Mouse (Mus musculus): Measurements from ENCODE around the gene Tmem240.
"Not testable (repeated sequence)": the region's sequence is repeated elsewhere in the genome, so short reads cannot be mapped to it uniquely, and the experiment has no call there.

Tmem240 gene

DNA sequence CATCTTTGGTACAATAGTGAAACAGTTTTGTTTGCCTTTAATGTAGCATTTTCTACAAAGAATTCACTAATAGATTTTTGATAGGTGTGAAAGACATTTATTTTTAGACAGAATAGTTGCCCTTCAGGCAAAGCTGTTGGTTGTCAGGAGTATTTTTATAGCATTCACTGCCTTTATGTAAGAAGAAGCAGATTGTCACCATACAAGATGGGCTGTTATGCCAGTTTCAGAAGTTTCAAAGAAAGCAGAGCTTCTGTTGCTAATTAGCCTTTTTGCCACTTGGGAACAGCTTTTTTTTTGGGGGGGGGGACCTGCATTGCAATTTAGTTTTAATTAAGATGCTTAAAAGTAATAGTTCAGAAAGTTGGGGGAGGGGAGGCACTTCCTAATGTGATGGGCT, 25.6 kb upstream of the Tmem240 start:
- POLR2A ChIA-PET: interaction anchor here in 3 of 4 experiments (0.6 to 3.4 kb wide), 13 partner anchors 8 to 290 kb away, joined by 3 to 14 read pairs (median 4); no protein-coding TSS in a partner anchor
- CTCF ChIA-PET: interaction anchor here (0.6 to 1.2 kb wide), 4 partner anchors 9 to 228 kb away, joined by 3 to 13 read pairs (median 3); no protein-coding TSS in a partner anchor

DNA sequence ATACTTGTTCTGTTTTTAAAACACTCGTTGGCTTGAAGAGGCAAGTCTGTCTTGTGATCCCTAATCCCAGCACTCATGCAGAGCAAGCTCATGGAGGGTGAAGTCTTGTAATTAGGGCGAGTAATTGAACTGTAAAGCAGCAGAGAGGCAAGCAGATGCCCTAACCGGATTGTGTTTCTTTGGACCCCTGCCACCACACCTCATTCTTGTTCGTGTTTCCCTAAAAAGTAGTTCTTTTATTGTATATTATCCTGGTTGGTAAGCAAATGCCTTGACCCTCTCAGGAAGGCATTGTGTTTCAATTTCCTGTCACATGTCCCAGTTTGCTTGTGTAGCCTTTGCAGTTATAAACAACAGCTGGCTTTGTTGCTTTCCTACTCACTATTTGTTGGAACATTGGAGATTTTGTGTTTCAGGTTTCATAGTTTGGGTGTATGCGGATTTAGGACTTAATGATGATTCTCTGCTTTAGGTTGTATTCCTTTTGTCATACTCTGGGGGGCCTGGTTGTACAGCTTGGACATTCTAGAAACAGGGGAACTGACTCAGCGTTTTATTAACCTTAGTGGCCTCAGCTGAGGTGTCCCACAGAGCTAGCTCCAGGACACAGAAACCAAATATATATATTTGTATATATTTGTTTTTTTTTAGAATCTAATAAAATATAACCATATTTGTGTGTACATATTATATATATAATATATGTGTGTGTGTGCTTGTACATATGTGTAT, 23.9 kb upstream of the Tmem240 start:
- ChIA-PET CTCF (interaction anchor here in 3 of 4 experiments (1.0 kb wide), 4 partner anchors 10 to 11 kb away, joined by 3 to 4 read pairs (median 3); no protein-coding TSS in a partner anchor), POLR2A (interaction anchor here in 3 of 4 experiments (0.6 to 3.4 kb wide), 19 partner anchors 8 to 350 kb away, joined by 3 to 14 read pairs (median 5); partner anchors contain the start of genes Atad3a (in 1 of the 3), Mib2 (in 1 of the 3), Mmp23 (in 1 of the 3) and Prkcz (in 1 of the 3))

DNA sequence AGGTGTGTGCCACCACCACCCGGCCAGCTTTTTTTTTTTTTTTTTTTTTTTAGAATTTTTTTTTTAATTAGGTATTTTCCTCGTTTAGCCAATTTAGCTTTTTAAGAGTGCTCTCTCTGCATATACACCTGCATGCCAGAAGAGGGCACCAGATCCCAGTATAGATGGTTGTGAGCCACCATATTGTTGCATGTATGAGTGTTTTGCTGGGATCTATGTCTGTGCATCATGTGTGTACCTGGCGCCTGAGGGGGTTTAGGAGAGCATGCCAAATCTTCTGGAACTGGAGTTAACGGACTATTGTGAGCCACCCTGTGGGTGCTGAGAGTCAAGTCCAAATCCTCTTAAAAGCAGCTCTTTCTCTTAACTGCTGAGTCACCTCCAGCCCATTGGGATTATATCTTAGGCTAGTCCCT, 12.9 kb upstream of the Tmem240 start:
- POLR2A ChIA-PET: interaction anchor here (0.6 to 2.6 kb wide), 42 partner anchors 8 to 652 kb away, joined by 3 to 14 read pairs (median 4); partner anchors contain the start of genes Ssu72 (in 2 of the 4), Mib2 (in 1 of the 4), Slc35e2 (in 1 of the 4) and Tmem88b (in 1 of the 4)
- CTCF ChIA-PET: interaction anchor here (0.5 to 2.3 kb wide), 33 partner anchors 8 to 1508 kb away, joined by 3 to 14 read pairs (median 4); partner anchors contain the start of genes Atad3a (in 2 of the 4), Mib2 (in 1 of the 4) and Mxra8 (in 1 of the 4)

DNA sequence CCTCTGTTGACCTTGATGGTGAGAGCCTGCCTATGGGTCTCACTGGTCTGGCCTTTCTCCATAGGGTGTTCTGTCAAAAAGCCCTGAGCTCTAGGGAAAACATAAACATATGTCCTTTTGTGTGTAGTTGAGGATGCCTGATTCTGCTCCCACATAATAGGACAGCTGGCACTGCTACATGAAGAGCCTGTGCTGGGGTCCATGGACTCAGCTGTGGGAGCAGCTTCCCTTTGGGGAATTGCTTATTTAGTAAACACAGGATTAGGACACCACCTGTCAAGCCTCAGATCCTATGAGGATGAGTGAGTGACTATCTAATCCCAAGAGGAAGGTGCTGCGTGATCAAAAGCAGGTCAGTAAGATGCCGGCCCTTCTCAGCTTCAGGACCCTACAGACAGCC, 6.6 kb upstream of the Tmem240 start:
- POLR2A ChIA-PET: interaction anchor here in 3 of 4 experiments (0.6 to 2.5 kb wide), 10 partner anchors 11 to 156 kb away, joined by 3 to 12 read pairs (median 4); no protein-coding TSS in a partner anchor
- CTCF ChIA-PET: no interaction called here

DNA sequence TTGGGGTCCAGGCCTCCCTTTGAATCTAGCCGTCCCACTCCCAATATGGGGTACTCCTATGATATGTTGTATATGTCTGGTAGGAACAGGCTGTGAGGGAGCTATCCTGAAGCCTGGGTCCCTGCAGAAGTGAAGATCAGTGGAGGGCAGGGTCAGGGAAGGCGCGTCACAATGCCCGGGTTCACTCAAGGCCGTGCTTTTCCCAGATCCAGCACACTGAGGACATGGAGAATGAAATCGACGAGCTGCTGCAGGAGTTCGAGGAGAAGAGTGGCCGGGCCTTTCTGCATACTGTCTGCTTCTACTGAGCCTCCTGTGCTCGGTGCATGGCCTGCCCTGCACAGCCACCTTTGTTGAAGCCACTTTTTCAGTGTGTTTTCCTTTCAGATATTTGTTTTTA, 1.3 kb upstream of the Tmem240 start:
- ChIA-PET CTCF (interaction anchor here in 1 of 4 experiments (0.6 to 0.9 kb wide), 2 partner anchors 125 to 171 kb away, joined by 3 read pairs; no protein-coding TSS in a partner anchor), POLR2A (interaction anchor here (0.9 to 1.8 kb wide), 9 partner anchors 10 to 64 kb away, joined by 3 to 9 read pairs (median 4); partner anchors contain the start of genes Mib2 (in 1 of the 4) and Ssu72 (in 1 of the 4))

DNA sequence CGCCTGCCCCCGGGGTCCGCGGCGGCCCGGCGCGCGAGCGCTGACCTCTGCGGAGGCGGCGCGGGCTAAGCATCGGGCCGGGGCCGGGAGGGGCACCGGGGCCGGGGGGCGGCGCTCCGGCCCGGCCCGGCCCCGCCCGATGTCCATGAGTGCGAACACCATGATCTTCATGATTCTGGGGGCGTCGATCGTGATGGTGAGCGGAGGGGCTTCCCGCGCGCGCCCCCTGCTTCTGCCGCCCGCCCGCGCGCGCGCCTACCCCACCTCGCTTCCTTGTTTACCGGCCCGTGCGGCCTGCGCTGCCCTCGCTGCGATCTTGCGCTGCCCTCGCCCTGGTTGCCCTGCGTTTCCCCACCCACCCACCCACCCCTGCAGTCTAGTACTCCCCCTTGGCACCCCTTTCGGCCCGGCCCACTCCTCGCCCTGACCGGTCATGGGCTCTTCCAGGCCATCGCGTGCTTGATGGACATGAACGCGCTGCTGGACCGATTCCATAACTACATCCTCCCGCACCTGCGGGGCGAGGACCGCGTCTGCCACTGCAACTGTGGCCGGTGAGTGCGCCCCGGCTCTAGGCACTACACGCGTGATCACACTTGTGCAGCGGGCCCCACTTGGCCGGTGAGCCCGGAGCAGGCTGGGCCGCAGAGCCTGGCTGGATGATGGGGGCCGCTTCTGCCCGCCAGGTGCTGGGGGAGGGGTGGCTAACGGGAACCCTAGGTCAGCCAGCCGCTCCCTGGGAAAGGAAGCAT, 527 bp downstream of the Tmem240 start:
- ChIA-PET POLR2A (interaction anchor here in 2 of 4 experiments (1.0 to 1.2 kb wide), 2 partner anchors 13 to 24 kb away, joined by 3 read pairs; no protein-coding TSS in a partner anchor), CTCF (no interaction called here)

DNA sequence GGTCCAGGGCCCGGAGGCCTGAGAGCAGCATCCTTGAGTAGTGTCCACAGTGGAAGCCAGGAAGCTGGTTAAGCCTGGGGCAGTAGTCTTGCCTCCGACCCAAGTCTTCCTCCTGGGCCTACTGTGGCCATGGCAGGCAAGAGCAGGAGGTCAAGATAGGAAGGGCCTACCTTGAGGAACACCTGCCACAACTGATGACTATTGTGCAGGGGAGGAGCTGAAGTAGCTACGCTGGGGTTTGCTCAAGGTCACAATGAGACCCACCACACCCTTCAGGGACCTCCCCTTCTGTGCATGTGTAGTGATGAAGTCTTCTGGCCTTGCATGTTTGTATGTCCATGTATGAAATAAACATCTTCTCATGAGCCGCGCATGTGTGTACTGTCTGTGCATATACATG, 1.2 kb downstream of the Tmem240 start:
- CTCF ChIA-PET: no interaction called here
- POLR2A ChIA-PET: interaction anchor here in 2 of 4 experiments (0.6 to 1.2 kb wide), 4 partner anchors 14 to 253 kb away, joined by 3 read pairs; no protein-coding TSS in a partner anchor

DNA sequence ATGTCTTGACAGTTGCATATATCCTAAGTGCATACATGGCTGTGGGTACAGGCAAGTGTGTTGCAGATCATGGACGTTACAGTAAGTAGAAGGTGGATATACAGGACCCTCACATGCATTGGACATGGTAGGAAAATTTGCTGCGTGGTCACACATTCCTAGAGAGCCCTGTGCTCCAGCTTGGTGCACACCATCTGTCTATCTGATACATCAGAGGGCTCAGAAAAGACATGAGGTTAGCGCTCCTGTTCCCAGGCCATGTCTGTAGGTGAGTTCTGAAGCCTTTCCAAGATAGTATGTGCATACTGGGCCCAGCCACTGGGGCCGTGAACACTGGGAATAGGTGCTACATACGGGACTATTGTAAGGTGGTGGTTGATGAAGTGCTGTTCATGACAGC, 1.8 kb downstream of the Tmem240 start:
- POLR2A ChIA-PET: interaction anchor here in 2 of 4 experiments (0.6 to 1.2 kb wide), 4 partner anchors 14 to 254 kb away, joined by 3 read pairs; no protein-coding TSS in a partner anchor
- CTCF ChIA-PET: no interaction called here

DNA sequence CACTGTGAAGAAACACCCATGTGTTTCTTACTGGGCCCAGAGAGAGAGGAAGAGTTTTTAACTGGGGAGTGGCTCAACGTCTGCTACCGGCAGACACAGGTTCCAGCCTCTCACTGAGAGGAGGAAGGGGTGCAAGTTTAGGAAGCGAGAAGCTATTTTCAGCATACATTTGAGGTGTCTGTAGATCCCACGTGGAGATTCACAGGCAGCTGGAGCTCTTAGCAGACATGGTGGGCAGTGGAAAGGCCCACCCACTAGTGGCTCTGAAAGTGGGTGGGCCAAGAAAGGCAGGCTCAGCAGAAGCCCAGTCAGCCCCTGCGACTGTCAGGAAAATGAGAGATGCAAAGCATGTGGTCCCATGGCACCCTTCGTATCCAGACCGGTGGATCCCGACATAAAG, 3.7 kb downstream of the Tmem240 start:
- ChIA-PET CTCF (interaction anchor here in 1 of 4 experiments (0.9 kb wide), 1 partner anchor 96 kb away, joined by 3 read pairs; no protein-coding TSS in a partner anchor), POLR2A (interaction anchor here in 3 of 4 experiments (0.5 to 1.8 kb wide), 15 partner anchors 9 to 629 kb away, joined by 3 to 9 read pairs (median 3); partner anchors contain the start of genes Atad3a (in 1 of the 3) and Ccnl2 (in 1 of the 3))

DNA sequence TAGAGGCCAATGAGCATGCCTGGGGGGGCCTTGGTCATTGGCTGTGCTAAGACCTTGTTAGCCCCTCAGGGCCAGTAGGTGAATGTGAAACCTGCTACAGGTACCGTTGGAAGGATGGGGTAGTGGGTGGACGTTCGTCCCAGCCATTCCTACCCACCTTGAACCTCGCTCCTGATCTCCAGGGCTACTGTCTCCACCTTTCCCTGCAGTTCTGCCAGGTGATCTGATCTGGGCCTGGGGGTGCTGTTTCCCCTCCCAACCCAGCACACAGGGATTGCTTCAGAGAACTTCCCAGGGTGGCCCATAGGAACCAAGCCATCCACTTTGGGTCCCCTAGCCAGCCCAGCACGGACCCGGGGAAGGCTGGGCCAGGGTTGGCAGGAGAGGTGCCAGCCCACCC, 4.6 kb downstream of the Tmem240 start:
- POLR2A ChIA-PET: interaction anchor here in 2 of 4 experiments (0.6 to 1.8 kb wide), 6 partner anchors 9 to 204 kb away, joined by 3 to 9 read pairs (median 4); partner anchors contain the start of genes Atad3a (in 1 of the 2) and Ube2j2 (in 1 of the 2)
- CTCF ChIA-PET: no interaction called here

DNA sequence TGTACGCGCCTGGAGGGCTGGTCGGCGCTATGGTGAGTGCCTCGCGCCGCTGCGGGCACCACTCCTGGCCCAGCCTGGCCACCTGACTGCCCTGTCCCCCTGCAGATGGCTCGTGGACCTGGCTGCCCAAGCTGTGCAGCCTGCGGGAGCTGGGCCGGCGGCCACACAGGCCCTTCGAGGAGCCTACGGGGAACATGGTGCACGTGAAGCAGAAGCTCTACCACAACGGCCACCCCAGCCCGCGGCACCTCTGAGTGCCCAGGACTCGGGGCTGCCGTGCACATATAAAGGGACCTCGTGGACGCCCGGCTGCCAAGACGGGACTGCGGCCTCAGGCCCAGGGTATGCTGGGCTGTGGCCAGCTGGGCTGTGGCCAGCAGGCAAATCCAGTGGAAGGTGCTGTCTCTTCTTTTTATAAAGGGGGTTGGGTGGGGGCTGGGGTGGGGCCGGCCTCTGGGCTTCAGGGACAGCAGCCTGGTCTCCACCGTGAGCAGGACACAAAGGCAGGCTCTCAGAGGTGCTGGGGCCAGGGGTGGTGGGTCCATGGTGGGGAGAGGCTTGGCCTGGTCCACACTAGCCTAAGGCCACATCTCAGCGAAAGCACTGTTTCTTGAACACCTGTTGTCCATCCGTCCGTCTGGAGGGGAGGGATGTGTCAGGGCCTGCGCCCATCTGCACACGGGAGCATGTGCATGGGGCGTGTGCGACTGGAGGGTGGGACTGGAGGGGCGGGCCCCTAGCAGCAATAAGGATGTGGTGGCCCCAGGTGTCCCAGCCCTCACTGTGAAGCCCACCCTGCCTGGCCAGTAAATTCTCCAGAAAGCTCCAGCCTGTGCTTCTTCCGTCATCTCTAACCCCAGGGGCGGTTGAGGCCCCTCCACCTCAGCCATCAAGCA, 5.4 kb downstream of the Tmem240 start:
- ChIA-PET POLR2A (interaction anchor here in 2 of 4 experiments (0.6 to 1.6 kb wide), 5 partner anchors 18 to 204 kb away, joined by 3 to 6 read pairs (median 3); partner anchors contain the start of genes Atad3a (in 1 of the 2) and Ube2j2 (in 1 of the 2)), CTCF (no interaction called here)

DNA sequence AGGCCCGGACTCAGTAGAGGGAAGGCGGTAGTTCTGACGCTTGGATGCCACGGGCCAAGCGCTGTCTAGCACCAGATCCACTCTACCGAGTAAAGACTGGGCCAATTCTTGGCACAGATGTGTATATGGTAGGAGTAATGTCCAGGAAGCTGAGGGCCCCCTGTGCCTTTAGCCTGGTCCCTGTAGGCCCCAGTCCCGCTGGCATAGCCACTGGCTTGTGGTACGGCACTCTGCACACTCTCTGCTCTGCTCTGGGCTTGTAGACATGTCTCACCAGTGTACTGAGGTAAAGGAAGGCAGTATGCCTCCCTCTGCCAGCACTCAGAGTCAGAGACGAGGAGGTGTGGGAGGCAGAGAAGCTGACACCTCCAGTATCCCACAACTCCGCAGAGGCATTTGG, 6.1 kb downstream of the Tmem240 start:
- CTCF ChIA-PET: not testable (repeated sequence)

DNA sequence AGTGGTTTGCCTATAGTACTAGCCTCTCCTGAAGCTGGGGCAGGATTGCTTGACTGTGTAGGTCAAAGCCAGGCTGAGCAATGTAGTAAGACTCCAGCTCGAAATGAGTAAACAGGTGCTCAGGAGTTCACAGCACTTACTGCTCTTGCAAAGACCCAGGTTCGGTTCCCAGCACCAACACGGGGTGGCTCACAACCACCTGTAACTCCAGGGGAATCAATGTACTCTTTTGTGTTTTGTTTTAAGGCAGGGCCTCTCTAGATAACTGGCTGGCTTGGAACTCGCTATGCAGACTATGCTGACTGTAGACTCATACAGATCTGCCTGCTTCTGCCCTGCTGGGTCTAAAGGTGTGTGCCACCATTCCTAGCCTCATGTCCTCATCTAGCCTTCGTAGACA, 8.1 kb downstream of the Tmem240 start:
- CTCF ChIA-PET: no interaction called here
- POLR2A ChIA-PET: interaction anchor here in 2 of 4 experiments (1.2 to 2.1 kb wide), 2 partner anchors 9 to 17 kb away, joined by 3 to 5 read pairs; no protein-coding TSS in a partner anchor

More for the DNA sequence above, 6.1 kb downstream of the Tmem240 start:
- POLR2A ChIA-PET: interaction anchor here in 1 of 4 experiments (1.2 to 1.5 kb wide), 3 partner anchors 11 to 71 kb away, joined by 3 to 4 read pairs (median 4); no protein-coding TSS in a partner anchor

DNA sequence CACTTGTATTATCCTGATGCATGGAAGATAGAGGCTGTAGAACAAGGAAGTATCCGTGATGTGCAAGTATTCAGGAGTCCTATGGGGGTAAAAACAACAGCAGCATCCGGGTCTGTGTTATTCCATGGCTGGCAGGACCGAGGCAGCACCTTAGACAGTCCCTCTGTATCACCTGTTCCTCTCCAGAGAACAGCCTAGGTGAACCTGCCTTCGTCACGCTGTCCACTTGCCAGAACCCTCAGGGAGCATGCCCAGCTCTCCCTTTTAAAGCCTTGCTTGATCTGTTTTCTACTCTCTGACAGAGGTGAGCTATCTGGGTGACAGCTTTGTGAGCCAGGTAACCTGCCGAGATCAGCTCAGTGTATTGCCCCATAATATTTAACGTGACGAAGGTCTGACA, 9.9 kb downstream of the Tmem240 start:
- POLR2A ChIA-PET: interaction anchor here in 2 of 4 experiments (0.7 to 1.3 kb wide), 4 partner anchors 11 to 36 kb away, joined by 3 read pairs; no protein-coding TSS in a partner anchor
- CTCF ChIA-PET: no interaction called here

DNA sequence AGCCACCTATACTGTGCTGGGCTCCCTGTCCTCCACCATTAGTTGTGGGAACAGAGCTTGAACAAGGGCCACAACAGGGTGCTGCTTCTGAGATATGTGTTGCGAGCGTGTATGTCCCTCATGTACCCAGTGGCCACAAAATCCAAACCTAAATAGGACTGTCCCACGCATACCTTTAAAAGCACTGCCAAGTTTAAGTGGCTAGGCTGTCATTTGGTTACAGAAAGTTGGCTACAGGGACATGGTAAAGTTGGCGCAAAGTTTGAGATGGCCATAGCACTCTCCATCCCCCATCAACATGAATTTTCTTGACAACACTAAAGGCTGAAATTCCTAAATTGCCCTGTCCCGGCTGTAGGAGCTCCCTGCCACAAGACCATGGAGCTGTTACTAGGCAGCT, 10.5 kb downstream of the Tmem240 start:
- POLR2A ChIA-PET: interaction anchor here in 3 of 4 experiments (0.6 to 2.8 kb wide), 6 partner anchors 11 to 53 kb away, joined by 3 to 8 read pairs (median 3); partner anchors contain the start of gene Atad3a (in 1 of the 3)
- CTCF ChIA-PET: no interaction called here

DNA sequence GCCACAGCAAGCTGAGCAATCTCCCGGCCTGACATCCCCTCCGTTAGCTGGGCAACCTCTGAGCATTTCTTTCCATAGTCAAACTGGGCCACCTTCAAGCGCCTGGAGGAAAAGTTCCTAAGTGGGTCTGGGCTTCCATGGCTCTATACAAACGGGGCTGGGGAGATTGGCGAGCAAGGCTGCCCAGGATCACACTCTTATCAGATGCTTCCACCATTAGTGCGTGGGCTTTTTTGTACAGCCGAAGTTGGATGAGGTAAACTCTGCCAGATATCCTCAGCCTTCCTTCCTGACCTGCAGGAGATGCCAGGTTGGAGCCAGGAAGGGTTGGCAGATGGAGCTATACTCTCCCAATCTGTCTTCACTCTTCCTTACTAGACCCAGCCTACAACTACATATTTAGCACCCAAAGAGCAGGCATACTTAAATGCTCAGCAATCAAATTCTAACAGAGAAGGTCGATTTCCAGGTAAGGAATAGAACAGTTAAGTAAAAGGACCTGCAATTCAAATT, 11.5 kb downstream of the Tmem240 start:
- POLR2A ChIA-PET: interaction anchor here in 2 of 4 experiments (0.5 to 2.8 kb wide), 6 partner anchors 11 to 770 kb away, joined by 3 to 8 read pairs (median 4); partner anchors contain the start of gene Atad3a (in 2 of the 2)
- CTCF ChIA-PET: no interaction called here
